In genomic region chr4:102511511-102511910, GRCm38 (mm10) we compare ENCODE assay signal across 8 mouse cellular contexts.
A peak's percentile ranks its signal among the peaks of the same experiment; 100 is the strongest.
DNase-seq lines count a peak whose midpoint lies in the region; ATAC-seq lines count a peak whose summit lies in the region.

No protein-coding gene starts in this region.

- no peak overlapping the region for H3K9ac ChIP-seq in stomach, embryonic 14.5 days (replicated peaks; ENCODE audit: low read depth, low read length)

- 0 out of 2 replicates have a peak overlapping the region, but pooled peaks have one; percentile 8 for H3K4me3 ChIP-seq in stomach, embryonic 14.5 days (ENCODE audit: low read depth, low read length)

- H3K27ac ChIP-seq in stomach, embryonic 14.5 days (ENCODE audit: low read length) = peak overlapping the region; percentile 88

- H3K36me3 ChIP-seq in stomach, embryonic 14.5 days (ENCODE audit: control insufficient read depth, insufficient read depth, low read length) = no peaks in the 10 kb centered on the region

- peaks cover 9% of the 10 kb centered on the region for H3K4me1 ChIP-seq in stomach, embryonic 14.5 days (ENCODE audit: control insufficient read depth, insufficient read depth, low read length)

- no peaks in the 10 kb centered on the region for H3K27me3 ChIP-seq in stomach, embryonic 14.5 days (ENCODE audit: control insufficient read depth, insufficient read depth, low read length)

- peak overlapping the region; percentile 42 for H3K4me2 ChIP-seq in stomach, embryonic 14.5 days (replicated peaks; ENCODE audit: low read depth, low read length)

- peak; percentile 17 for ATAC-seq in inflammation-experienced regulatory T-cells, adult 6 months
- ATAC-seq in megakaryocyte, adult 5-6 weeks (ENCODE audit: poor library complexity, severe bottlenecking) = 0 out of 2 replicates have a peak, but pooled peaks have one; percentile 16
- peak; percentile 54; the same call in 1 of the 2 replicates for ATAC-seq in stomach, embryonic 14.5 days (ENCODE audit: insufficient number of reproducible peaks, insufficient read depth, low FRiP score, low read depth)
- ATAC-seq in erythroid progenitor cell, adult 5-6 weeks (replicated peaks; ENCODE audit: low FRiP score, poor library complexity, severe bottlenecking) = no peak

- peak; percentile 82 for DNase-seq in NIH3T3 (ENCODE audit: low read depth)
- peak; percentile 56 for DNase-seq in embryo, embryonic 11 days
- peak; percentile 63 to 64 for DNase-seq in gastrocnemius, postnatal 36 days
- peak; percentile 47 to 84 for DNase-seq in left cerebral cortex, postnatal 25 days (ENCODE audit: low spot score in 2 of 2)

- intact Hi-C loops in gastrocnemius, postnatal 36 days (cut with DNase I) = loop anchor here (1.0 to 2.0 kb wide), 3 partner anchors 25 to 63 kb away; no protein-coding TSS in a partner anchor
- intact Hi-C loops in left cerebral cortex, postnatal 25 days (cut with DNase I) = loop anchor here (1.0 kb wide), 3 partner anchors 23 to 79 kb away; no protein-coding TSS in a partner anchor

- WGBS in stomach, embryonic 14.5 days = 4% methylated on average over 11 of the region's 11 CpGs

- H3K9me3 ChIP-seq in stomach, embryonic 14.5 days (ENCODE audit: control insufficient read depth, low read depth, low read length) = no peaks in the 10 kb centered on the region
